Mouse (Mus musculus) neural tube, embryonic 14.5 days (tissue): ENCODE results near the gene Tmcc1. TPM values are rescaled to one million over a fixed set of nuclear protein-coding genes. Genes with fewer than 3 reads are reported as not detected.

Experiments used
- ATAC-seq: fragments of 200-750 bp; cut with Nextera tagmentation; 2 replicates; pipeline ENCODE4 v1.8.0; 2017; ENCODE audit warnings: low read depth, mild to moderate bottlenecking, moderate TSS enrichment, moderate library complexity
- H3K27ac ChIP-seq: fragments of 300-500 bp; sonication (generic); 2 replicates; pipeline ENCODE4 v1.5.1; 2014; ENCODE audit warnings: low read depth, mild to moderate bottlenecking, control low read depth, low read length, moderate library complexity, mixed read lengths
- H3K27me3 ChIP-seq: fragments of 300-500 bp; sonication (generic); 2 replicates; pipeline ENCODE4 v1.6.1; 2014; ENCODE audit warnings: low read length; ENCODE audit not compliant: control insufficient read depth, insufficient read depth
- H3K36me3 ChIP-seq: fragments of 300-500 bp; sonication (generic); 2 replicates; pipeline ENCODE4 v1.6.1; 2014; ENCODE audit warnings: low read length, mixed read lengths; ENCODE audit not compliant: control insufficient read depth, insufficient read depth
- H3K4me1 ChIP-seq: fragments of 300-500 bp; sonication (generic); 2 replicates; pipeline ENCODE4 v1.6.1; 2014; ENCODE audit warnings: low read length; ENCODE audit not compliant: control insufficient read depth, insufficient read depth
- H3K4me2 ChIP-seq: fragments of 300-500 bp; sonication (generic); 2 replicates; pipeline ENCODE4 v1.6.1; 2014; ENCODE audit warnings: mild to moderate bottlenecking, low read depth, low read length, control low read depth
- H3K4me3 ChIP-seq: fragments of 300-500 bp; sonication (generic); 2 replicates; pipeline ENCODE4 v1.5.1; 2014; ENCODE audit warnings: low read depth, low read length, control low read depth, mixed read lengths
- H3K9ac ChIP-seq: fragments of 300-500 bp; sonication (generic); replicated peaks from 2 replicates; pipeline ENCODE4 v1.6.1; 2014; ENCODE audit warnings: low read depth, mild to moderate bottlenecking, control low read depth, low read length, mixed read lengths
- H3K9me3 ChIP-seq: fragments of 300-500 bp; sonication (generic); 2 replicates; pipeline ENCODE4 v1.6.1; 2016; ENCODE audit warnings: low read length; ENCODE audit not compliant: control insufficient read depth
- WGBS: fragments of 180-500 bp; shearing (Covaris S2); extraction: QIAGEN DNeasy Blood & Tissue Kit; methylation state at CpG from one replicate; pipeline ENCODE4 v1.1.7; 2014; 5-methylcytosine and 5-hydroxymethylcytosine counted together
- polyA plus RNA-seq: library from polyadenylated mRNA; unstranded; fragments of >200 nt; fragmentation: Nextera tagmentation; extraction: Ambion mirVana; gene quantifications from 2 replicates; pipeline ENCODE4 v1.2.1, GENCODE M21; 2014

The Tmcc1 gene
- polyA plus RNA-seq, 1 experiment from 2014 or later = 27.2 TPM

- Histone ChIP-seq H3K27me3 (no peaks in the 10 kb centered on the region), H3K4me1 (no peaks in the 10 kb centered on the region), H3K9ac (no peak overlapping the region), H3K27ac (no peak overlapping the region), H3K9me3 (no peaks in the 10 kb centered on the region), H3K36me3 (no peaks in the 10 kb centered on the region), H3K4me3 (no peak overlapping the region), H3K4me2 (no peak overlapping the region)
- 74% methylated on average over 2 of the region's 2 CpGs for WGBS
- no peak for ATAC-seq
Observed at GRCm38 (mm10) chr6:116199682-116200081, 6.4 kb upstream of the Tmcc1 start.

- no peaks in the 10 kb centered on the region for H3K27me3 ChIP-seq
- H3K4me2 ChIP-seq = no peak overlapping the region
- no peaks in the 10 kb centered on the region for H3K4me1 ChIP-seq
- WGBS = 34% methylated on average over 3 of the region's 3 CpGs
- H3K36me3 ChIP-seq = no peaks in the 10 kb centered on the region
- H3K9me3 ChIP-seq = no peaks in the 10 kb centered on the region
- H3K9ac ChIP-seq = no peak overlapping the region
- ATAC-seq = no peak
- H3K27ac ChIP-seq = no peak overlapping the region
- H3K4me3 ChIP-seq = no peak overlapping the region
Observed at GRCm38 (mm10) chr6:116198173-116198572, 4.9 kb upstream of the Tmcc1 start.

DNA sequence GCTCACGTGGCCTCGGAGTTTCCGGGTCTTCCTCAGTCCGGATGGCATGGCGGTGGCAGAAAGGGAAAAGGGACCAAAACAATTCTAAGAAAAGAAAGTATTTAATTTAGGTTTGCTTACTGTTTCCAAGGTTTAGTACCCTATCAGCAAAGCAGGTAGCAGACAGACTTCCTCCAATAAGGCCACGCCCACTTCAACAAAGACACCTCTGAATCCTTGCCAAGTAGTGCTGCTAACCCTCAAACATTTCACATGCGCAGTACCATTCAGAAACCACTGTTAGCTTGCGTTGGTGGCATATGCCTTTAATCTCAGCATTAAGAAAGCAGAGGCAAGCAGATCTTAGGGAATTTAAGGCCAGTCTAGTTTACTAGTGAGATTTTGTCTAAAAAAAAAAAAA is 2.5 kb upstream of the Tmcc1 start:
- 57% methylated on average over 8 of the region's 8 CpGs for WGBS

GRCm38 (mm10) chr6:116192809-116193311 is 426 bp downstream of the Tmcc1 start:
- Histone ChIP-seq H3K27me3 (peaks cover 4% of the 10 kb centered on the region; the same call in 1 of the 2 replicates), H3K9me3 (no peaks in the 10 kb centered on the region), H3K4me1 (peaks cover 19% of the 10 kb centered on the region), H3K27ac (peak overlapping the region; percentile 78), H3K9ac (peak overlapping the region; percentile 92), H3K4me2 (peak overlapping the region; percentile 91), H3K36me3 (no peaks in the 10 kb centered on the region), H3K4me3 (peak overlapping the region; percentile 96)
- WGBS = under 1% methylated on average over 43 of the region's 51 CpGs
- ATAC-seq = peak; percentile 88

More for the DNA sequence above, 2.5 kb upstream of the Tmcc1 start:
- H3K9ac ChIP-seq = no peak overlapping the region
- H3K4me1 ChIP-seq = peaks cover 16% of the 10 kb centered on the region
- H3K27me3 ChIP-seq = peaks cover 4% of the 10 kb centered on the region; the same call in 1 of the 2 replicates
- ATAC-seq = no peak
- no peak overlapping the region for H3K4me2 ChIP-seq
- no peak overlapping the region for H3K4me3 ChIP-seq
- H3K9me3 ChIP-seq = no peaks in the 10 kb centered on the region
- no peak overlapping the region for H3K27ac ChIP-seq
- H3K36me3 ChIP-seq = no peaks in the 10 kb centered on the region

DNA sequence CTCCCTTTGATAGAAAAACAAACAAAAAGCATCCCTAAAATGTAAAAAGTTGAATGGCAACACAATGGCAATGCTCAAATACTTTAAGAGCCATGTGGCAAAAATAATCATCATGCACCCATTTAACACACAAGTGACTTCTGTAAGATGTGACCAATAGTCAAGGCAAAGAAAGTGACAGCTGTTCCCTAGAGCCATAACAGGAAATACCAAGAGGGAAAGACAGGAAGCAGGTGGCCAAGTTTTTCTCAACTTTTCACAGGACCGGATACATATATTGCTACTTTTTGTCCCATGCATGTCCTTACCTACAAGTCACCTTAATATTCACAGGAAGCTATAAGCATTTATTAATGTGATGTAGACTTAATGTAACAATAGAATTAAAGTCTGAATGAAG is 3.9 kb downstream of the Tmcc1 start:
- Histone ChIP-seq H3K27ac (no peak overlapping the region), H3K9me3 (no peaks in the 10 kb centered on the region), H3K9ac (no peak overlapping the region), H3K27me3 (peaks cover 4% of the 10 kb centered on the region; the same call in 1 of the 2 replicates), H3K4me1 (peaks cover 19% of the 10 kb centered on the region), H3K4me2 (no peak overlapping the region), H3K4me3 (no peak overlapping the region), H3K36me3 (no peaks in the 10 kb centered on the region)
- WGBS = 76% methylated on average over 1 of the region's 1 CpGs
- no peak for ATAC-seq

DNA sequence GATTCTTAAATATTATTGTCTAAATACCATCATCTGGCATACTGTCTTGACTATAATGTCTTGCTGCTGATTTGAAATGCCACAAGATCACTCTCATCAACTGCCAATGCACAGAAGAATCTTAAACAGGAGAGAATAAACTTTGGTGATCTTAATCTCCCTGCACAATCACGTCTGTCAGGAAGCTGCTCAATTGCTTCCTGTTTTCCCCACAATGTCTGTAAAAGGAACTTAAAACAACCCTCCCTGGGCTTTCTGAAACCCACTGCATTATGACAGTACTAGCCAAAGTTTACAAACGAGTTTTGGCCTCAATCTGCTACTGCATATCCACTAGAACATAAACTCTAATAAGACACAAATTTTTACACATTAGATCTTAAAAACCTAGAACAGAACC is 6.8 kb downstream of the Tmcc1 start:
- Histone ChIP-seq H3K4me1 (peaks cover 10% of the 10 kb centered on the region), H3K4me2 (no peak overlapping the region), H3K27me3 (no peaks in the 10 kb centered on the region), H3K36me3 (no peaks in the 10 kb centered on the region), H3K9me3 (no peaks in the 10 kb centered on the region), H3K9ac (no peak overlapping the region), H3K4me3 (no peak overlapping the region), H3K27ac (no peak overlapping the region)
- no peak for ATAC-seq
- 57% methylated on average over 2 of the region's 2 CpGs for WGBS

- Histone ChIP-seq H3K9ac (no peak overlapping the region), H3K4me1 (no peaks in the 10 kb centered on the region), H3K27me3 (no peaks in the 10 kb centered on the region), H3K4me2 (no peak overlapping the region), H3K9me3 (no peaks in the 10 kb centered on the region), H3K4me3 (no peak overlapping the region), H3K27ac (no peak overlapping the region), H3K36me3 (no peaks in the 10 kb centered on the region)
- WGBS = 91% methylated on average over 5 of the region's 5 CpGs
- no peak for ATAC-seq
Observed at GRCm38 (mm10) chr6:116183509-116183908, 9.8 kb downstream of the Tmcc1 start.

DNA sequence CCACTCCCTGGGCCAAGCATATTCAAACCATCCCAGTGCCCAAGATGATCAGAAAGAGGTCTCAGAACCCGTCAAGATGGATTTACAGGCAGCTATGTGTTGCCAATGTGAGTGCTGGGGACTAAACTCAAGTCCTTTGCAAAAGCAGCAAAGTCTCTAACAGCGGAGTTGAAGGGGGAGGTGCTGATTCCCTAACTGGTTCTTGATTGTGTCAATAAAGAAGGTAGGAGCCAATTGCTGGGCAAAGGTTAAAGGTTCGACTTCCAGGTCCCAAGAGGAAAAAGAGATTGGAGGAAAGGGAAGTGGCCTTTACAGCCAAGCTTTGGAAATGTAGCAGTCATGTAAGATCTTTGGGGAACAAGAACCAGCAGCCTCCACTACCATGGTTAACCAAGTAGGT is 12.6 kb downstream of the Tmcc1 start:
- Histone ChIP-seq H3K4me3 (no peak overlapping the region), H3K4me2 (no peak overlapping the region), H3K27me3 (no peaks in the 10 kb centered on the region), H3K4me1 (no peaks in the 10 kb centered on the region), H3K9me3 (no peaks in the 10 kb centered on the region), H3K9ac (no peak overlapping the region), H3K27ac (no peak overlapping the region), H3K36me3 (no peaks in the 10 kb centered on the region)
- ATAC-seq = no peak
- 68% methylated on average over 3 of the region's 3 CpGs for WGBS

- no peak overlapping the region for H3K27ac ChIP-seq
- ATAC-seq = no peak
- H3K9me3 ChIP-seq = no peaks in the 10 kb centered on the region
- H3K4me3 ChIP-seq = no peak overlapping the region
- no peaks in the 10 kb centered on the region for H3K27me3 ChIP-seq
- no peak overlapping the region for H3K4me2 ChIP-seq
- H3K4me1 ChIP-seq = no peaks in the 10 kb centered on the region
- 96% methylated on average over 2 of the region's 2 CpGs for WGBS
- H3K9ac ChIP-seq = no peak overlapping the region
- H3K36me3 ChIP-seq = no peaks in the 10 kb centered on the region
Observed at GRCm38 (mm10) chr6:116178376-116178775, 14.9 kb downstream of the Tmcc1 start.
